Mouse (Mus musculus) spleen, adult 2 months (tissue): Measurements from ENCODE around the gene Chrm3.

ENCODE experiments used
- CTCF ChIP-seq: fragments of 200-500 bp; IDR thresholded peaks from 2 replicates; pipeline ENCODE4 v1.5.1; 2011; ENCODE audit warnings: mild to moderate bottlenecking, inconsistent platforms; ENCODE audit not compliant: insufficient read depth, insufficient read length, insufficient replicate concordance; ENCODE audit errors: extremely low read depth
- POLR2A ChIP-seq: fragments of 200-500 bp; IDR thresholded peaks from 2 replicates; pipeline ENCODE4 v1.6.1; 2011; ENCODE audit warnings: low read depth, low read length, inconsistent platforms

GRCm38 (mm10) chr13:10235391-10236169 is 125.1 kb downstream of the Chrm3 start:
- TF ChIP-seq CTCF (no peak), POLR2A (no peak)
